In genomic region chr17:25860832-25861703, GRCm38 (mm10) we compare ENCODE assay signal across 8 mouse cellular contexts. TPM values are rescaled to one million over a fixed set of nuclear protein-coding genes. Genes with fewer than 3 reads are reported as not detected.
DNase-seq lines count a peak whose midpoint lies in the region; ATAC-seq lines count a peak whose summit lies in the region.

Gene Wdr90, minus strand, starts transcription at chr17:25861501.

- H3K36me3 ChIP-seq in megakaryocyte, embryonic 14.5 days (replicated peaks; ENCODE audit: low read length): peaks cover 36% of the 10 kb centered on the region

- H3K9me3 ChIP-seq in megakaryocyte, embryonic 14.5 days: no peaks in the 10 kb centered on the region

- intact Hi-C loops in gastrocnemius, postnatal 14 days (cut with DNase I; ENCODE audit: low total_unique reads): no loop called here

- peaks cover 65% of the 10 kb centered on the region for H3K4me1 ChIP-seq in megakaryocyte, embryonic 14.5 days

- H3K4me3 ChIP-seq in megakaryocyte, embryonic 14.5 days (replicated peaks): peak within 1 kb of the TSS; percentile 97

- peak; percentile 100 for ATAC-seq in inflammation-experienced regulatory T-cells, adult 6 months

- peak; percentile 87 for DNase-seq in adrenal gland, adult 18-20 months (ENCODE audit: low spot score in 2 of 2)
- peak; percentile 95 for DNase-seq in embryo, embryonic 10.5 days (ENCODE audit: low spot score)
- peak; percentile 89 for DNase-seq in gastrocnemius, postnatal 14 days
- DNase-seq in left cerebral cortex, adult 9 months (ENCODE audit: low spot score in 2 of 2): peak; percentile 90 to 92
- peak; percentile 94 to 97 for DNase-seq in right cerebral cortex, adult 2 months (ENCODE audit: low spot score in 2 of 2)
- peak; percentile 62 for DNase-seq in urinary bladder, postnatal 10 days (ENCODE audit: low spot score)

- H3K27me3 ChIP-seq in megakaryocyte, embryonic 14.5 days (replicated peaks): no peaks in the 10 kb centered on the region

RNA-seq across cellular contexts. Expression of gene Wdr90, which starts in this region (rescaled TPM):
- total RNA-seq in adrenal gland, adult 18-20 months (2021): 10 to 100 TPM; 16.7 to 18.0 TPM
- total RNA-seq in gastrocnemius, postnatal 14 days (2021): 1 to 10 TPM; 1.6 to 2.0 TPM
- polyA plus RNA-seq in inflammation-experienced regulatory T-cells, adult 6 months (2017; shearing (Covaris generic)): 1 to 10 TPM; 3.3 to 7.0 (median 6.8) TPM
- polyA plus RNA-seq in megakaryocyte, embryonic 14.5 days (2012; ENCODE audit: insufficient read depth, low replicate concordance): 6.0 and 10.1 TPM in 2 replicates

Comparison
In these comparisons a context has a peak if more than half of its experiments do, and no peak if none do; other contexts are left out.
1. Peak in every context shown above with its lines: DNase-seq, ATAC-seq and H3K4me3 ChIP-seq.
2. RNA of gene Wdr90 (total RNA-seq): 16.7 to 18.0 TPM in adrenal gland, adult 18-20 months; 1.6 to 2.0 TPM in gastrocnemius, postnatal 14 days; every median in the first group is over 4 times any median in the second.